Mouse (Mus musculus) duodenum, adult 2 months (tissue): Measurements from ENCODE around the gene Lhfp. TPM values are rescaled to one million over a fixed set of nuclear protein-coding genes. Genes with fewer than 3 reads are reported as not detected.

Experiments
- polyA plus RNA-seq: library from polyadenylated mRNA; depleted of rRNA; stranded (reverse); fragments of >200 nt; gene quantifications from 2 replicates; pipeline ENCODE4 v1.2.3, GENCODE M21; 2012; ENCODE audit warnings: low replicate concordance; rRNA removed

The Lhfp gene
- 16.0 and 17.3 TPM in 2 replicates for polyA plus RNA-seq

DNA sequence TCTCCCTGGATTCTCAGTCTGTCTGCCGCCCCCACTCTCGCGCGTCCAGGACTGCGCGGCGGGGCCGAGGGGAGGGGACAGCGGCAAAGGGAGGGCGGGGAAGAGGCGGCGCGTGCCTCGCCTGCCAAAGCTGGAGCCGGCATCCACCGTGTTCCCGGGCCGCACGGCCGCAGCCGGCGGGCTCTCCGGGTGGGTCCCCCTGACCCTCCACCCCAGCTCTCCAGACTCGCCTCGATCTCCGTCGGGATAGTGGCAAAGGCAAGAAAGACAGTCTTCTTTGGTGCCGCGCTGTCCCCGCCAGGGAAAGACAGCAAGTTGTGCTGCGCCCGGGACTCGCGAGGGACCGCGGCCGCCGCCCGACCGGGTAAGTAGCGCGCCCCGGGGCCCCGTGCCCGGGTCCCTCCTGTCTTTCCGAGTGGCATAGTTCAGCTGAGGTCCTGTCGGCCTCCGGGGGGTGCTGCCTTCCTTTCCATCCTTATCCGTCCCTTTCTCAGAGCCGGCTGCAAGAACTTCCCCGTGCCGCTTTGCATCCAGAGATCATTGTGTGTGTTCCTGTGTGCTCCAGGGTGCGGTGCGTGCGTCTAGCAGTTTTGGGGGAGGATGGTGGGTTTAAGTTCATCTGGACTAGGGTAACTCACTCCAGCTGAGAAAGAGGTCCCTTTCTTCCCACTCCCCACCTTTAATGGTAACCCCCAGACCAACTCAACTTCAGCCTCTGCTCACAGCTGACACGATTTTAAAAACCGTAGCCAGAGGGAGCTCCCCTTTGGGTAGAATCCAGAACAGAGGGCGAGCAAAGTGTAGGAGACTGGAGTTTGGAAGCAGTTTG lies at the start of gene Lhfp:
Gene Lhfp, plus strand, starts transcription at position 118 of the 829 bp plus-strand sequence.

DNA sequence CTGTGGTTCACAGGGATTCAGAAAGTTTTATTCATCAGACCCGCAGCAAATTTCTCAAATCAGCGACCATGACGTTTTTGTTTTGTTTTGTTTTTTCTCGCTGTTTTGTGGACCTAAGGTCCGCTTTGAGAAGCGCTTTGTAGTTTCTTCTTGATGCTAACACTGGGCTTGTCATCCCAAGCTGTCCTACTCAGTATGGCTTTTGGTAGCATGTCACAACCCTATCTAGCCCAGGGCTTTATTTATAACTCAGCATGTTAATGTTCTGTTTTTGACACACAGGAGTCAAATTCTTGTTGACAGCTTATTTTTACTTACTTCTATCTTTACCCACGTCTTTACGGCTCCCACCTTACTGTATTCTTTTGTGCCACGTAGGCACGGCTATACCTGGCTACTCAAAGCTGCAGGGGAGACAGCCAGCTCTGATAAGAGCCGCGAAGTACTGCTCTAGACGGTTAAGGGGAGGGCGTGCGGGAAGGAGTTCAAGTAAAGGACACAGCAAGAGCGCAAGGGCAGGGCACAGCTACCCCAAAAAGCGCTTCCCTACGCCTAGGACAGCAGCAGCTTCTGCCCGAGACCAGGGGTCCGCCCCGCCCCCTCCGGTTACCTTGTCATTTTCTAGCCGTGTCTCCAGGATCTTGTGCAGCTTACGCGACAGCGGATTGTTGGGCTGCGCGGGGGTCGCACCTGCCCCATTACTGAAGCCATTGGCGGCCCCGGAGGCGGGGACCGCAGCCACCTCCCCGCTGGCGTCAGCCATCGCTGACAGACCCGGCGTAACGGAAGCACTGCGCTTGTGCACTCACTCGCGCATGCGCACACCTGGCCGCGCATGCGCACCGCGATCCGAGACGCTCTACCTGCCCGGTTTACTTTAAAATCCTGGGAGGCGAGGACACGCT lies 24.6 kb upstream of the Lhfp start, which contains the start of gene Cog6:
Gene Cog6, minus strand, starts transcription at position 802 of the 905 bp plus-strand sequence.

Other genes starting within 250 kb of the Lhfp start
- 7.5 and 9.9 TPM in 2 replicates for gene Cog6, start 24.3 kb upstream of the Lhfp start, polyA plus RNA-seq